ENCODE assay signal across 1 mouse cellular context in the genomic region with DNA sequence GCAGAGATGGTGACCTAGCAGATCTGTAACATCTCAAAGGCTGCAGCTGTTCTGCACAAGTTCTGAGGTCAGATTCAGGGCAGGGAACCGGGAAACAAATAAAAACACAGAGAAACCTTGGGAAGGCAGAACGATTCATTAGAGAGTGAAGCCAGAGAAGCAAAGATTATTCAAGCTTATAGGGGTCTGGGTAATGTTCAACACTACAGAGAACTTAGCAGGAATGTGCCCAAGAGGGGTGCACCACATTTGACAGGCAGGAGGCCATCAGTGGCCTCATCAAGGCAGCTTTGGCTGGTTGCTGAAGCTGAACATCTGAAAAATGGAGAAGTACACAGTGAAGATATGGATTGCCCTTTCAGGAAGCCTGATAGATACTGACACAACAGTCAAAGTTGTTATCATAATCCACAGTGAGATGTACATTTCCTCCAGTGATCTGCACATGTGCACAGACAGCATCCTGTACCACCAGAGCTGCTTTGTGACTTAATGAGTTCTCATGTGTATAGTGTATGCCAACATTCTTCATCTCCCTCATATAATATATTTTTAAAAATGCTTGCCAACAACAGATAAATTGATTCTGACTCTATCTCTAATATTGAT.
TF ChIP-seq lines count a peak whose summit lies in the region.

No protein-coding gene starts in this region.

TF ChIP-seq in MEL, 35 proteins besides CTCF, POLR2A, EP300 and RAD21 (continued from another document):
- TF ChIP-seq E2F4 (IDR thresholded peaks at IDR 0.05; ENCODE audit: borderline replicate concordance, low read depth, low read length) = no peak
- peak; percentile 31; the same call in 1 of the 2 replicates for TF ChIP-seq TBP (IDR thresholded peaks at IDR 0.05; ENCODE audit: low read depth, low read length)
- TF ChIP-seq CHD2 (IDR thresholded peaks at IDR 0.05; ENCODE audit: low read length) = no peak
- no peak for TF ChIP-seq MAZ (IDR thresholded peaks at IDR 0.05; ENCODE audit: low read depth, low read length)
- peak; percentile 84 for TF ChIP-seq BHLHE40 (IDR thresholded peaks at IDR 0.05; ENCODE audit: borderline replicate concordance, low read depth, low read length)
- TF ChIP-seq NRF1 (IDR thresholded peaks at IDR 0.05; ENCODE audit: insufficient read depth, low read depth, low read length, poor library complexity, severe bottlenecking) = peak; percentile 64
- no peak for TF ChIP-seq SMC3 (IDR thresholded peaks at IDR 0.05; ENCODE audit: low read depth, low read length)
- no peak for TF ChIP-seq MEF2A (IDR thresholded peaks at IDR 0.05; ENCODE audit: extremely low read depth, insufficient replicate concordance, low read depth, low read length, poor library complexity, severe bottlenecking)
- TF ChIP-seq UBTF (IDR thresholded peaks at IDR 0.05; ENCODE audit: borderline replicate concordance, insufficient read depth, low read depth, low read length) = no peak
- peak; percentile 92 for TF ChIP-seq TAL1 (IDR thresholded peaks at IDR 0.05; ENCODE audit: low read length)
- no peak for TF ChIP-seq NELFE (IDR thresholded peaks at IDR 0.05; ENCODE audit: low read depth, low read length)
- no peak for TF ChIP-seq GABPA (IDR thresholded peaks at IDR 0.05; ENCODE audit: low read depth, low read length)
- TF ChIP-seq ZKSCAN1 (IDR thresholded peaks at IDR 0.05; ENCODE audit: low read depth, low read length) = no peak
TF ChIP-seq in MEL: peak in this region for 18.
